Mouse (Mus musculus) limb, embryonic 15.5 days (tissue): Measurements from ENCODE around the gene Mtus2. TPM values are rescaled to one million over a fixed set of nuclear protein-coding genes. Genes with fewer than 3 reads are reported as not detected.

Source experiments
- ATAC-seq: fragments of 200-750 bp; cut with Nextera tagmentation; 2 replicates; pipeline ENCODE4 v1.8.0; 2017; ENCODE audit warnings: low read depth, moderate TSS enrichment; ENCODE audit not compliant: insufficient number of reproducible peaks, low FRiP score, low TSS enrichment
- H3K27ac ChIP-seq: fragments of 300-500 bp; sonication (generic); 2 replicates; pipeline ENCODE4 v1.5.1; 2015; ENCODE audit warnings: moderate library complexity, mild to moderate bottlenecking, inconsistent platforms
- H3K27me3 ChIP-seq: fragments of 300-500 bp; sonication (generic); 2 replicates; pipeline ENCODE4 v1.6.1; 2015; ENCODE audit warnings: inconsistent platforms
- H3K36me3 ChIP-seq: fragments of 300-500 bp; sonication (generic); 2 replicates; pipeline ENCODE4 v1.6.1; 2015; ENCODE audit warnings: inconsistent platforms
- H3K4me1 ChIP-seq: fragments of 300-500 bp; sonication (generic); 2 replicates; pipeline ENCODE4 v1.6.1; 2015; ENCODE audit warnings: inconsistent platforms
- H3K4me2 ChIP-seq: fragments of 300-500 bp; sonication (generic); 2 replicates; pipeline ENCODE4 v1.6.1; 2015; ENCODE audit warnings: mild to moderate bottlenecking, inconsistent platforms
- H3K4me3 ChIP-seq: fragments of 300-500 bp; sonication (generic); 2 replicates; pipeline ENCODE4 v1.5.1; 2015; ENCODE audit warnings: mild to moderate bottlenecking, inconsistent platforms
- H3K9ac ChIP-seq: fragments of 300-500 bp; sonication (generic); 2 replicates; pipeline ENCODE4 v1.6.1; 2015; ENCODE audit warnings: inconsistent platforms
- H3K9me3 ChIP-seq: fragments of 300-500 bp; sonication (generic); 2 replicates; pipeline ENCODE4 v1.6.1; 2016; ENCODE audit warnings: inconsistent platforms
- WGBS: fragments of 180-500 bp; shearing (Covaris S2); methylation state at CpG from one replicate; pipeline ENCODE4 v1.1.7; 2015; 5-methylcytosine and 5-hydroxymethylcytosine counted together
- polyA plus RNA-seq: library from polyadenylated mRNA; unstranded; fragments of >200 nt; fragmentation: Nextera tagmentation; extraction: Ambion mirVana; gene quantifications from 2 replicates; pipeline ENCODE4 v1.2.1, GENCODE M21; 2015

Mtus2 gene
- polyA plus RNA-seq, 1 experiment from 2014 or later = 6.0 TPM

GRCm38 (mm10) chr5:148342061-148342741 lies 385.1 kb downstream of the Mtus2 start:
- no peaks in the 10 kb centered on the region for H3K9me3 ChIP-seq
- ATAC-seq = no peak
- H3K4me2 ChIP-seq = peak overlapping the region; percentile 37
- peak overlapping the region; percentile 63 for H3K27ac ChIP-seq
- no peak overlapping the region for H3K9ac ChIP-seq
- peaks cover 7% of the 10 kb centered on the region; the same call in 1 of the 2 replicates for H3K36me3 ChIP-seq
- peak overlapping the region; percentile 8; the same call in 1 of the 2 replicates for H3K4me3 ChIP-seq
- WGBS = 34% methylated on average over 26 of the region's 26 CpGs
- H3K4me1 ChIP-seq = peaks cover 28% of the 10 kb centered on the region
- no peaks in the 10 kb centered on the region for H3K27me3 ChIP-seq

GRCm38 (mm10) chr5:148344374-148344773 lies 387.3 kb downstream of the Mtus2 start:
- WGBS = 37% methylated on average over 5 of the region's 5 CpGs

GRCm38 (mm10) chr5:148346543-148346942 lies 389.4 kb downstream of the Mtus2 start:
- Histone ChIP-seq H3K4me2 (no peak overlapping the region), H3K9ac (no peak overlapping the region), H3K4me3 (no peak overlapping the region), H3K27me3 (no peaks in the 10 kb centered on the region), H3K36me3 (peaks cover 2% of the 10 kb centered on the region; the same call in 1 of the 2 replicates), H3K9me3 (no peaks in the 10 kb centered on the region), H3K27ac (no peak overlapping the region), H3K4me1 (peaks cover 40% of the 10 kb centered on the region)
- no peak for ATAC-seq
- 87% methylated on average over 8 of the region's 8 CpGs for WGBS

More at GRCm38 (mm10) chr5:148344374-148344773, 387.3 kb downstream of the Mtus2 start:
- Histone ChIP-seq H3K4me1 (peaks cover 33% of the 10 kb centered on the region), H3K9me3 (no peaks in the 10 kb centered on the region), H3K27me3 (no peaks in the 10 kb centered on the region), H3K4me3 (no peak overlapping the region), H3K36me3 (peaks cover 5% of the 10 kb centered on the region; the same call in 1 of the 2 replicates), H3K4me2 (no peak overlapping the region), H3K9ac (no peak overlapping the region), H3K27ac (peak overlapping the region; percentile 64)
- ATAC-seq = peak; percentile 49; the same call in 1 of the 2 replicates

GRCm38 (mm10) chr5:148348153-148348552 lies 391.0 kb downstream of the Mtus2 start:
- Histone ChIP-seq H3K36me3 (peaks cover 2% of the 10 kb centered on the region; the same call in 1 of the 2 replicates), H3K9ac (no peak overlapping the region), H3K4me1 (peaks cover 26% of the 10 kb centered on the region), H3K27me3 (no peaks in the 10 kb centered on the region), H3K9me3 (no peaks in the 10 kb centered on the region), H3K4me2 (no peak overlapping the region), H3K4me3 (no peak overlapping the region), H3K27ac (no peak overlapping the region)
- no peak for ATAC-seq
- WGBS = 61% methylated on average over 8 of the region's 8 CpGs

GRCm38 (mm10) chr5:148349327-148350011 lies 392.3 kb downstream of the Mtus2 start:
- no peaks in the 10 kb centered on the region for H3K9me3 ChIP-seq
- peak overlapping the region; percentile 18; the same call in 1 of the 2 replicates for H3K27ac ChIP-seq
- ATAC-seq = no peak
- peaks cover 17% of the 10 kb centered on the region for H3K4me1 ChIP-seq
- H3K4me2 ChIP-seq = no peak overlapping the region
- H3K36me3 ChIP-seq = peaks cover 2% of the 10 kb centered on the region; the same call in 1 of the 2 replicates
- no peak overlapping the region for H3K4me3 ChIP-seq
- no peaks in the 10 kb centered on the region for H3K27me3 ChIP-seq
- H3K9ac ChIP-seq = no peak overlapping the region
- WGBS = 50% methylated on average over 15 of the region's 15 CpGs

GRCm38 (mm10) chr5:148353429-148353828 lies 396.3 kb downstream of the Mtus2 start:
- WGBS = 67% methylated on average over 16 of the region's 16 CpGs
- Histone ChIP-seq H3K4me3 (no peak overlapping the region), H3K27me3 (no peaks in the 10 kb centered on the region), H3K4me2 (no peak overlapping the region), H3K9ac (no peak overlapping the region), H3K4me1 (peaks cover 10% of the 10 kb centered on the region), H3K36me3 (no peaks in the 10 kb centered on the region), H3K9me3 (no peaks in the 10 kb centered on the region), H3K27ac (no peak overlapping the region)
- no peak for ATAC-seq

GRCm38 (mm10) chr5:148354536-148354935 lies 397.4 kb downstream of the Mtus2 start:
- 46% methylated on average over 8 of the region's 8 CpGs for WGBS
- H3K4me2 ChIP-seq = no peak overlapping the region
- ATAC-seq = no peak
- H3K27me3 ChIP-seq = no peaks in the 10 kb centered on the region
- no peak overlapping the region; the same call in 1 of the 2 replicates for H3K27ac ChIP-seq
- H3K9me3 ChIP-seq = no peaks in the 10 kb centered on the region
- no peak overlapping the region for H3K4me3 ChIP-seq
- 0 out of 2 replicates have a peak, but pooled peaks cover 4% of the 10 kb centered on the region for H3K36me3 ChIP-seq
- H3K9ac ChIP-seq = no peak overlapping the region
- peaks cover 6% of the 10 kb centered on the region; the same call in 1 of the 2 replicates for H3K4me1 ChIP-seq

GRCm38 (mm10) chr5:148355822-148356221 lies 398.7 kb downstream of the Mtus2 start:
- WGBS = 88% methylated on average over 3 of the region's 3 CpGs
- no peak overlapping the region for H3K4me3 ChIP-seq
- no peak overlapping the region for H3K9ac ChIP-seq
- H3K4me2 ChIP-seq = no peak overlapping the region
- H3K36me3 ChIP-seq = 0 out of 2 replicates have a peak, but pooled peaks cover 4% of the 10 kb centered on the region
- no peak for ATAC-seq
- H3K27me3 ChIP-seq = no peaks in the 10 kb centered on the region
- H3K4me1 ChIP-seq = peaks cover under 1% of the 10 kb centered on the region; the same call in 1 of the 2 replicates
- no peaks in the 10 kb centered on the region for H3K9me3 ChIP-seq
- H3K27ac ChIP-seq = no peak overlapping the region

- H3K27me3 ChIP-seq = no peaks in the 10 kb centered on the region
- H3K4me1 ChIP-seq = peaks cover 11% of the 10 kb centered on the region; the same call in 1 of the 2 replicates
- no peak overlapping the region for H3K9ac ChIP-seq
- H3K36me3 ChIP-seq = 0 out of 2 replicates have a peak, but pooled peaks cover 4% of the 10 kb centered on the region
- 88% methylated on average over 6 of the region's 6 CpGs for WGBS
- no peak overlapping the region for H3K27ac ChIP-seq
- ATAC-seq = no peak
- H3K9me3 ChIP-seq = no peaks in the 10 kb centered on the region
- no peak overlapping the region for H3K4me2 ChIP-seq
- H3K4me3 ChIP-seq = no peak overlapping the region
Observed at GRCm38 (mm10) chr5:148357168-148357567, 400.0 kb downstream of the Mtus2 start.

GRCm38 (mm10) chr5:148359131-148359530 lies 402.0 kb downstream of the Mtus2 start:
- no peak overlapping the region for H3K9ac ChIP-seq
- H3K9me3 ChIP-seq = no peaks in the 10 kb centered on the region
- no peak overlapping the region for H3K4me2 ChIP-seq
- H3K4me3 ChIP-seq = no peak overlapping the region
- 85% methylated on average over 11 of the region's 11 CpGs for WGBS
- no peak overlapping the region for H3K27ac ChIP-seq
- no peaks in the 10 kb centered on the region for H3K27me3 ChIP-seq
- no peak for ATAC-seq
- peaks cover 11% of the 10 kb centered on the region; the same call in 1 of the 2 replicates for H3K4me1 ChIP-seq
- peaks cover 7% of the 10 kb centered on the region; the same call in 1 of the 2 replicates for H3K36me3 ChIP-seq

- Histone ChIP-seq H3K4me1 (peaks cover 13% of the 10 kb centered on the region; the same call in 1 of the 2 replicates), H3K4me3 (no peak overlapping the region), H3K9me3 (no peaks in the 10 kb centered on the region), H3K27me3 (no peaks in the 10 kb centered on the region), H3K36me3 (peaks cover 7% of the 10 kb centered on the region; the same call in 1 of the 2 replicates), H3K27ac (0 out of 2 replicates have a peak overlapping the region, but pooled peaks have one; percentile 6), H3K9ac (no peak overlapping the region), H3K4me2 (no peak overlapping the region)
- WGBS = 50% methylated on average over 16 of the region's 16 CpGs
- no peak for ATAC-seq
Observed at GRCm38 (mm10) chr5:148360922-148361758, 404.0 kb downstream of the Mtus2 start.
